Mouse (Mus musculus): ENCODE measurements around the gene Pparg. TPM values are rescaled to one million over a fixed set of nuclear protein-coding genes. Genes with fewer than 3 reads are reported as not detected.

The Pparg gene
- polyA plus RNA-seq, 3 experiments from 2014 or later = 0.43 to 0.99 (median 0.54) TPM

GRCm38 (mm10) chr6:115506425-115506824 is 145.7 kb downstream of the Pparg start:
- ATAC-seq = no peak

- no peak for ATAC-seq
Measured at GRCm38 (mm10) chr6:115511447-115511846, 150.7 kb downstream of the Pparg start.

GRCm38 (mm10) chr6:115513207-115513606 is 152.5 kb downstream of the Pparg start:
- ATAC-seq = no peak

GRCm38 (mm10) chr6:115517904-115518303 is 157.2 kb downstream of the Pparg start:
- no peak for ATAC-seq

- ATAC-seq = no peak
Measured at GRCm38 (mm10) chr6:115518352-115518751, 157.6 kb downstream of the Pparg start.

- no peak for ATAC-seq
Measured at GRCm38 (mm10) chr6:115519275-115519699, 158.5 kb downstream of the Pparg start.

GRCm38 (mm10) chr6:115521923-115522322 is 161.2 kb downstream of the Pparg start:
- no peak for ATAC-seq

GRCm38 (mm10) chr6:115522691-115523146 is 162.0 kb downstream of the Pparg start:
- ATAC-seq = no peak

- ATAC-seq = no peak
Measured at GRCm38 (mm10) chr6:115523201-115523600, 162.4 kb downstream of the Pparg start.

- ATAC-seq = peak; percentile 48
Measured at GRCm38 (mm10) chr6:115524449-115524990, 163.8 kb downstream of the Pparg start.

GRCm38 (mm10) chr6:115527418-115527817 is 166.7 kb downstream of the Pparg start:
- ATAC-seq = no peak

GRCm38 (mm10) chr6:115528372-115528771 is 167.6 kb downstream of the Pparg start:
- ATAC-seq = peak; percentile 17

GRCm38 (mm10) chr6:115534617-115535016 is 173.9 kb downstream of the Pparg start:
- no peak for ATAC-seq

- ATAC-seq = no peak
Measured at GRCm38 (mm10) chr6:115536169-115536568, 175.4 kb downstream of the Pparg start.

GRCm38 (mm10) chr6:115538645-115539429 is 178.1 kb downstream of the Pparg start:
- peak; percentile 93 for ATAC-seq

Other genes with a start within 250 kb of the Pparg start
- not detected for gene Syn2, start 226.0 kb upstream of the Pparg start, polyA plus RNA-seq (2017; shearing (Covaris generic))
- gene Gm17482, start 133.6 kb upstream of the Pparg start, polyA plus RNA-seq (2017; shearing (Covaris generic)) = not detected
- gene Timp4, start 108.7 kb upstream of the Pparg start, polyA plus RNA-seq (2017; shearing (Covaris generic)) = under 1 TPM in 1 of 3 experiments, not detected in 2; 0.08 TPM
- 10 to 100 TPM in 2 of 3 experiments, 1 to 10 TPM in 1; 9.1 to 17.4 (median 14.2) TPM for gene Tsen2, start 183.7 kb downstream of the Pparg start, polyA plus RNA-seq (2017; shearing (Covaris generic))
- gene Mkrn2os, start 231.6 kb downstream of the Pparg start, polyA plus RNA-seq (2017; shearing (Covaris generic)) = under 1 TPM in 2 of 3 experiments, not detected in 1; 0.48 to 0.52 TPM
- 10 to 100 TPM; 35.2 to 43.6 (median 37.2) TPM for gene Mkrn2, start 241.0 kb downstream of the Pparg start, polyA plus RNA-seq (2017; shearing (Covaris generic))